Mouse (Mus musculus) neural tube, embryonic 11.5 days (tissue): ENCODE results near the gene Nsd1. TPM values are rescaled to one million over a fixed set of nuclear protein-coding genes. Genes with fewer than 3 reads are reported as not detected.

ENCODE experiments used
- ATAC-seq: fragments of 200-750 bp; cut with Nextera tagmentation; 2 replicates; pipeline ENCODE4 v1.8.0; 2017; ENCODE audit warnings: moderate number of reproducible peaks, mild to moderate bottlenecking, moderate TSS enrichment, moderate library complexity; ENCODE audit not compliant: insufficient read depth, low FRiP score, low TSS enrichment
- DNase-seq: peaks from one replicate; pipeline ENCODE4 v3.0.0-alpha.2; 2015; ENCODE audit warnings: low spot score
- H3K27ac ChIP-seq: fragments of 300-500 bp; sonication (generic); 2 replicates; pipeline ENCODE4 v1.5.1; 2014; ENCODE audit warnings: low read depth, mild to moderate bottlenecking, low read length
- H3K27me3 ChIP-seq: fragments of 300-500 bp; sonication (generic); 2 replicates; pipeline ENCODE4 v1.6.1; 2014; ENCODE audit warnings: mild to moderate bottlenecking, low read length, mixed read lengths; ENCODE audit not compliant: control insufficient read depth, insufficient read depth
- H3K36me3 ChIP-seq: fragments of 300-500 bp; sonication (generic); 2 replicates; pipeline ENCODE4 v1.6.1; 2014; ENCODE audit warnings: mild to moderate bottlenecking, low read length, moderate library complexity, mixed read lengths; ENCODE audit not compliant: control insufficient read depth, insufficient read depth
- H3K4me1 ChIP-seq: fragments of 300-500 bp; sonication (generic); 2 replicates; pipeline ENCODE4 v1.6.1; 2014; ENCODE audit warnings: low read length, mixed read lengths; ENCODE audit not compliant: control insufficient read depth, insufficient read depth
- H3K4me2 ChIP-seq: fragments of 300-500 bp; sonication (generic); 2 replicates; pipeline ENCODE4 v1.6.1; 2014; ENCODE audit warnings: low read depth, mild to moderate bottlenecking, moderate library complexity
- H3K4me3 ChIP-seq: fragments of 300-500 bp; sonication (generic); 2 replicates; pipeline ENCODE4 v1.5.1; 2014; ENCODE audit warnings: low read depth, low read length
- H3K9ac ChIP-seq: fragments of 300-500 bp; sonication (generic); 2 replicates; pipeline ENCODE4 v1.6.1; 2014; ENCODE audit warnings: mild to moderate bottlenecking, low read length
- H3K9me3 ChIP-seq: fragments of 300-500 bp; sonication (generic); 2 replicates; pipeline ENCODE4 v1.6.1; 2016; ENCODE audit warnings: low read length; ENCODE audit not compliant: control insufficient read depth
- WGBS: fragments of 180-500 bp; shearing (Covaris S2); extraction: QIAGEN DNeasy Blood & Tissue Kit; methylation state at CpG from one replicate; pipeline ENCODE4 v1.1.7; 2014; 5-methylcytosine and 5-hydroxymethylcytosine counted together
- polyA plus RNA-seq: library from polyadenylated mRNA; unstranded; fragments of >200 nt; fragmentation: Nextera tagmentation; extraction: Ambion mirVana; gene quantifications from 2 replicates; pipeline ENCODE4 v1.2.1, GENCODE M21; 2014

The Nsd1 gene
- polyA plus RNA-seq, 1 experiment from 2014 or later = 68.2 TPM

GRCm38 (mm10) chr13:55171517-55172335 is 37.9 kb upstream of the Nsd1 start:
- Histone ChIP-seq H3K9me3 (no peaks in the 10 kb centered on the region), H3K36me3 (no peaks in the 10 kb centered on the region), H3K9ac (peak overlapping the region; percentile 38; the same call in 1 of the 2 replicates), H3K4me2 (peak overlapping the region; percentile 29), H3K27ac (peak overlapping the region; percentile 65), H3K27me3 (0 out of 2 replicates have a peak, but pooled peaks cover 2% of the 10 kb centered on the region), H3K4me1 (peaks cover 11% of the 10 kb centered on the region), H3K4me3 (no peak overlapping the region)
- WGBS = 19% methylated on average over 26 of the region's 26 CpGs
- ATAC-seq (peak; percentile 70; the same call in 1 of the 2 replicates), DNase-seq (peak; percentile 70)

- no peak for ATAC-seq
- H3K27me3 ChIP-seq = 0 out of 2 replicates have a peak, but pooled peaks cover 2% of the 10 kb centered on the region
- H3K36me3 ChIP-seq = no peaks in the 10 kb centered on the region
- peak overlapping the region; percentile 38; the same call in 1 of the 2 replicates for H3K9ac ChIP-seq
- 55% methylated on average over 7 of the region's 7 CpGs for WGBS
- 0 out of 2 replicates have a peak overlapping the region, but pooled peaks have one; percentile 65 for H3K27ac ChIP-seq
- H3K4me2 ChIP-seq = no peak overlapping the region
- H3K4me3 ChIP-seq = no peak overlapping the region
- peaks cover 11% of the 10 kb centered on the region for H3K4me1 ChIP-seq
- H3K9me3 ChIP-seq = no peaks in the 10 kb centered on the region
- no peak for DNase-seq
Observed at GRCm38 (mm10) chr13:55172336-55172770, 37.2 kb upstream of the Nsd1 start.

DNA sequence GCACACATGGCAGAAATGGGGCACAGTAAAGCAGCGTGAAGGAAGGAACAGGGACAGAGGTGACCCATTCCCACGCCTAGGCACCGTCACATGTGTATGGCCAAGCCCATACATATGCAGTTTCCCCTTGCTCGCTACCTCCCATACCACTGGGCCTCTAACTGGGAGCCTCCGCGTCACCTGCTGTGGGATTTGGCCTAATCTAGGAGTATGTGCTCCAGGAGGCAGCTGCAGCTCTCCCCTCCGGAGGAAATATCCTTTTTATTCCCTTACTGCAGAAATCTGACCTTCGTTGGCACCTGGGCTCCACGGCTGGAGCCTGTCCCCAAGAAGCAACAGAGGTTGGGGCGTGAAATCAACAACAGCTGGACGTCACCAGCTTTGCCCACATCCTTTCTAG is 35.2 kb upstream of the Nsd1 start:
- no peaks in the 10 kb centered on the region for H3K36me3 ChIP-seq
- WGBS = 73% methylated on average over 11 of the region's 11 CpGs
- ATAC-seq (no peak), DNase-seq (no peak)
- no peak overlapping the region for H3K4me3 ChIP-seq
- no peak overlapping the region for H3K9ac ChIP-seq
- H3K27me3 ChIP-seq = 0 out of 2 replicates have a peak, but pooled peaks cover 2% of the 10 kb centered on the region
- H3K9me3 ChIP-seq = no peaks in the 10 kb centered on the region
- H3K4me1 ChIP-seq = peaks cover 11% of the 10 kb centered on the region
- no peak overlapping the region for H3K4me2 ChIP-seq
- H3K27ac ChIP-seq = no peak overlapping the region

DNA sequence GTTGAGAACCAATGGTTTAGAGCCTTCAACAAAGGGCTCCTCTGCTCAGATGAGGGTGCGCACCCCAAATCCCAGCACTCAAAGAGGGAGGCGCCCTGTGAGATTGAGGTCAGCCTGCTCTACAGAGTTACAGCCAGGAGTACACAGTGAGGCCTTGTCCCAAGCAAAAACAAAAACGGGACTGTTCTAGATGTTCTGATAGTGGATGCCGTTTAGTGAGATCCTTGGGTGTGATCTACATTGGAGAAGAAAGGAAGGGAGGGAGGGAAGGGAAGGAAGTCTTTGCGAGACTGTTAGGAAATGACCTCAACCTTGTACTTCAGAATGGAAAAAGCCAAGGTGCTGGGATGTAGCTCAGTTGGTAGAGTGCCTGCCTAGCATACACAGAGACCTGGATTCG is 33.3 kb upstream of the Nsd1 start:
- Histone ChIP-seq H3K4me3 (no peak overlapping the region), H3K27ac (no peak overlapping the region), H3K36me3 (no peaks in the 10 kb centered on the region), H3K27me3 (0 out of 2 replicates have a peak, but pooled peaks cover 2% of the 10 kb centered on the region), H3K4me1 (peaks cover 11% of the 10 kb centered on the region), H3K4me2 (no peak overlapping the region), H3K9ac (no peak overlapping the region), H3K9me3 (no peaks in the 10 kb centered on the region)
- ATAC-seq = no peak
- 85% methylated on average over 6 of the region's 6 CpGs for WGBS
- no peak for DNase-seq

- no peaks in the 10 kb centered on the region for H3K9me3 ChIP-seq
- no peaks in the 10 kb centered on the region for H3K27me3 ChIP-seq
- no peak overlapping the region for H3K4me3 ChIP-seq
- 62% methylated on average over 4 of the region's 4 CpGs for WGBS
- no peak overlapping the region for H3K27ac ChIP-seq
- no peak for ATAC-seq
- no peak overlapping the region for H3K4me2 ChIP-seq
- DNase-seq = no peak
- H3K36me3 ChIP-seq = no peaks in the 10 kb centered on the region
- H3K9ac ChIP-seq = no peak overlapping the region
- no peaks in the 10 kb centered on the region for H3K4me1 ChIP-seq
Observed at GRCm38 (mm10) chr13:55177903-55178496, 31.6 kb upstream of the Nsd1 start.

DNA sequence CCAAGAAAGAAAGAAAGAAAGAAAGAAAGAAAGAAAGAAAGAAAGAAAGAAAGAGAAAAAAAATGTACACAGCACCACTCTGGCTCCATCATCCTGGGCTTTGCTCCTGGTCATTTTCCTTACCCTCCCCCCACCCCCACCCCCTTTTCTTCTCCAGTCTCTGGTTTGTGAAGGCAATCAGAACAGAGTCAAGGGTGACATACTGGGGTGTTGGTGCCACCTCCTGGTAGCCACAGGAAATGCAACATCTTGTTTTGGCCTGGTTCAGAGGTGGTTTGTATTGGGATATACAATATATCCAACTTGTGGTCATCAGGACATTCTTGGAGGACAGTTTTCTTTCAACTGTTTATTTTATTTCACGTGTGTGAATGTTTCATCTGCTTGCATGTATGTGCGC is 31.0 kb upstream of the Nsd1 start:
- Histone ChIP-seq H3K4me1 (no peaks in the 10 kb centered on the region), H3K9ac (no peak overlapping the region), H3K27ac (no peak overlapping the region), H3K4me2 (no peak overlapping the region), H3K9me3 (no peaks in the 10 kb centered on the region), H3K36me3 (no peaks in the 10 kb centered on the region), H3K27me3 (no peaks in the 10 kb centered on the region), H3K4me3 (no peak overlapping the region)
- ATAC-seq (no peak), DNase-seq (peak; percentile 82)
- WGBS = 38% methylated on average over 2 of the region's 2 CpGs

- Histone ChIP-seq H3K9ac (no peak overlapping the region), H3K4me1 (no peaks in the 10 kb centered on the region), H3K9me3 (no peaks in the 10 kb centered on the region), H3K4me3 (no peak overlapping the region), H3K27me3 (no peaks in the 10 kb centered on the region), H3K36me3 (no peaks in the 10 kb centered on the region), H3K4me2 (no peak overlapping the region), H3K27ac (no peak overlapping the region)
- 97% methylated on average over 3 of the region's 3 CpGs for WGBS
- no peak for ATAC-seq
- DNase-seq = no peak
Observed at GRCm38 (mm10) chr13:55179591-55179990, 30.0 kb upstream of the Nsd1 start.

GRCm38 (mm10) chr13:55181786-55182172 is 27.8 kb upstream of the Nsd1 start:
- Histone ChIP-seq H3K36me3 (no peaks in the 10 kb centered on the region), H3K9me3 (no peaks in the 10 kb centered on the region), H3K4me2 (peak overlapping the region; percentile 39), H3K27me3 (no peaks in the 10 kb centered on the region), H3K4me3 (no peak overlapping the region), H3K27ac (no peak overlapping the region), H3K4me1 (no peaks in the 10 kb centered on the region), H3K9ac (peak overlapping the region; percentile 50; the same call in 1 of the 2 replicates)
- no peak for ATAC-seq
- no peak for DNase-seq
- 72% methylated on average over 2 of the region's 2 CpGs for whole genome bisulfite sequencing
